Mouse (Mus musculus) forebrain, postnatal 0 days (tissue): ENCODE results near the gene Shtn1. TPM values are rescaled to one million over a fixed set of nuclear protein-coding genes. Genes with fewer than 3 reads are reported as not detected.

ENCODE experiments used
- ATAC-seq: fragments of 200-750 bp; cut with Nextera tagmentation; 2 replicates; pipeline ENCODE4 v1.8.0; 2017; ENCODE audit warnings: mild to moderate bottlenecking, moderate library complexity
- DNase-seq: peaks from one replicate; pipeline ENCODE4 v3.0.0-alpha.2; 2015
- H3K27ac ChIP-seq: fragments of 300-500 bp; sonication (generic); 2 replicates; pipeline ENCODE4 v1.5.1; 2014; ENCODE audit warnings: low read depth, mild to moderate bottlenecking, antibody characterized with exemption, low read length, moderate library complexity, mixed read lengths
- H3K27me3 ChIP-seq: fragments of 300-500 bp; sonication (generic); 2 replicates; pipeline ENCODE4 v1.6.1; 2014; ENCODE audit warnings: mild to moderate bottlenecking, low read length, mixed read lengths; ENCODE audit not compliant: insufficient read depth
- H3K36me3 ChIP-seq: fragments of 300-500 bp; sonication (generic); 2 replicates; pipeline ENCODE4 v1.6.1; 2014; ENCODE audit warnings: mild to moderate bottlenecking, moderate library complexity; ENCODE audit not compliant: insufficient read depth
- H3K4me1 ChIP-seq: fragments of 300-500 bp; sonication (generic); 2 replicates; pipeline ENCODE4 v1.6.1; 2014; ENCODE audit warnings: antibody characterized with exemption; ENCODE audit not compliant: insufficient read depth
- H3K4me2 ChIP-seq: fragments of 300-500 bp; sonication (generic); 2 replicates; pipeline ENCODE4 v1.6.1; 2014; ENCODE audit warnings: low read depth, mild to moderate bottlenecking, moderate library complexity
- H3K4me3 ChIP-seq: fragments of 300-500 bp; sonication (generic); 2 replicates; pipeline ENCODE4 v1.5.1; 2014; ENCODE audit warnings: low read depth, low read length, mixed read lengths
- H3K9ac ChIP-seq: fragments of 300-500 bp; sonication (generic); 2 replicates; pipeline ENCODE4 v1.6.1; 2014; ENCODE audit warnings: mild to moderate bottlenecking
- H3K9me3 ChIP-seq: fragments of 300-500 bp; sonication (generic); 2 replicates; pipeline ENCODE4 v1.6.1; 2016; ENCODE audit warnings: low read length
- CTCF ChIP-seq: sonication (generic); IDR thresholded peaks from 2 replicates; pipeline ENCODE4 v1.5.1; 2016; ENCODE audit warnings: antibody characterized with exemption, control low read depth, low read depth
- WGBS: fragments of 180-500 bp; shearing (Covaris S2); extraction: QIAGEN DNeasy Blood & Tissue Kit; methylation state at CpG from one replicate; pipeline ENCODE4 v1.1.7; 2014; 5-methylcytosine and 5-hydroxymethylcytosine counted together
- polyA plus RNA-seq: library from polyadenylated mRNA; unstranded; fragments of >200 nt; fragmentation: Nextera tagmentation; extraction: Ambion mirVana; gene quantifications from 2 replicates; pipeline ENCODE4 v1.2.1, GENCODE M21; 2015
- total RNA-seq: library from RNA; depleted of rRNA; stranded (reverse); fragments of >200 nt; gene quantifications from 2 replicates; pipeline ENCODE4 v1.2.3, GENCODE M21; 2014; rRNA removed

The Shtn1 gene
- total RNA-seq (120 and 128 TPM in 2 replicates), polyA plus RNA-seq (71.9 and 77.4 TPM in 2 replicates)

- peak within 1 kb of the TSS; percentile 91 for H3K9ac ChIP-seq
- peak within 1 kb of the TSS; percentile 93 for H3K27ac ChIP-seq
- H3K4me3 ChIP-seq = peak within 1 kb of the TSS; percentile 65
- 1% methylated on average over 44 of the region's 46 CpGs for WGBS
- H3K9me3 ChIP-seq = no peaks in the 10 kb centered on the region
- no peak for TF ChIP-seq CTCF
- peaks cover 14% of the 10 kb centered on the region for H3K4me1 ChIP-seq
- ATAC-seq = peak; percentile 93
- H3K36me3 ChIP-seq = no peaks in the 10 kb centered on the region
- H3K4me2 ChIP-seq = peak within 1 kb of the TSS; percentile 92
- peak; percentile 84 for DNase-seq
- no peaks in the 10 kb centered on the region for H3K27me3 ChIP-seq
Measured at GRCm38 (mm10) chr19:59075472-59076101, at the start of gene Shtn1. TSS of gene Shtn1 (minus strand) at chr19:59076100.

DNA sequence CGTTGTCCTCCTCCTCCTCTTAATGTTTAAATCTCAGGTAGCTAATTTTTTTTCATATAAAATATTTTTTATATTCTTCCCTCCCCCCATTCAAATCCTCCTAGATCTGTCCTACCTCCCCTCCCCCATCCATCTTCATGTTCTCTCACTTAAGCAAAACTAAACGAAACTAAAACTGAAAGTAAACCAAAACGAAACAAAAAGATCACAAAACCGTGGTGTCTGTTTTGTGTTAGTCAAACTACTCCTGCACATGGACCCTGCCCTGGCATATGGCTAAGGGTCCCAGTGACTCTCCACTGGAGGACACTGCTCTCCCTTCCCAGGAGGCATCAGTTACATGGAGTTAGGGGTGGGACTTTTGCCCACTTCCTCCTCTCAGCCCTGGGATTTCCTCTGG is 38.3 kb upstream of the Shtn1 start:
- Histone ChIP-seq H3K27me3 (no peaks in the 10 kb centered on the region), H3K9ac (no peak overlapping the region), H3K36me3 (no peaks in the 10 kb centered on the region), H3K4me3 (no peak overlapping the region), H3K27ac (no peak overlapping the region), H3K4me2 (no peak overlapping the region), H3K9me3 (no peaks in the 10 kb centered on the region), H3K4me1 (no peaks in the 10 kb centered on the region)
- no peak for DNase-seq
- 77% methylated on average over 4 of the region's 4 CpGs for WGBS
- no peak for ATAC-seq
- TF ChIP-seq CTCF = no peak

- TF ChIP-seq CTCF = no peak
- Histone ChIP-seq H3K9ac (no peak overlapping the region), H3K4me1 (no peaks in the 10 kb centered on the region), H3K36me3 (no peaks in the 10 kb centered on the region), H3K27ac (no peak overlapping the region), H3K9me3 (no peaks in the 10 kb centered on the region), H3K4me2 (no peak overlapping the region), H3K4me3 (no peak overlapping the region), H3K27me3 (no peaks in the 10 kb centered on the region)
- DNase-seq (no peak), ATAC-seq (no peak)
- WGBS = 36% methylated on average over 1 of the region's 1 CpGs
Measured at GRCm38 (mm10) chr19:59109937-59110336, 34.0 kb upstream of the Shtn1 start.

GRCm38 (mm10) chr19:59098315-59098714 is 22.4 kb upstream of the Shtn1 start:
- 38% methylated on average over 1 of the region's 1 CpGs for WGBS
- Histone ChIP-seq H3K27ac (no peak overlapping the region), H3K4me3 (no peak overlapping the region), H3K4me2 (no peak overlapping the region), H3K4me1 (no peaks in the 10 kb centered on the region), H3K9ac (no peak overlapping the region), H3K27me3 (no peaks in the 10 kb centered on the region), H3K9me3 (0 out of 2 replicates have a peak, but pooled peaks cover 5% of the 10 kb centered on the region), H3K36me3 (no peaks in the 10 kb centered on the region)
- ATAC-seq (no peak), DNase-seq (no peak)
- no peak for TF ChIP-seq CTCF

GRCm38 (mm10) chr19:59092295-59092694 is 16.4 kb upstream of the Shtn1 start:
- DNase-seq = no peak
- no peak for TF ChIP-seq CTCF
- ATAC-seq = no peak
- no peak overlapping the region for H3K4me3 ChIP-seq
- H3K27ac ChIP-seq = no peak overlapping the region
- no peaks in the 10 kb centered on the region for H3K36me3 ChIP-seq
- H3K27me3 ChIP-seq = no peaks in the 10 kb centered on the region
- H3K9me3 ChIP-seq = no peaks in the 10 kb centered on the region
- H3K4me2 ChIP-seq = no peak overlapping the region
- WGBS = 96% methylated on average over 7 of the region's 7 CpGs
- no peak overlapping the region for H3K9ac ChIP-seq
- no peaks in the 10 kb centered on the region for H3K4me1 ChIP-seq

- Histone ChIP-seq H3K36me3 (no peaks in the 10 kb centered on the region), H3K4me2 (no peak overlapping the region), H3K9me3 (no peaks in the 10 kb centered on the region; the same call in 1 of the 2 replicates), H3K4me3 (no peak overlapping the region), H3K4me1 (no peaks in the 10 kb centered on the region), H3K9ac (no peak overlapping the region), H3K27ac (no peak overlapping the region), H3K27me3 (no peaks in the 10 kb centered on the region)
- DNase-seq (no peak), ATAC-seq (no peak)
- TF ChIP-seq CTCF = no peak
- WGBS = 76% methylated on average over 1 of the region's 1 CpGs
Measured at GRCm38 (mm10) chr19:59090337-59090736, 14.4 kb upstream of the Shtn1 start.

DNA sequence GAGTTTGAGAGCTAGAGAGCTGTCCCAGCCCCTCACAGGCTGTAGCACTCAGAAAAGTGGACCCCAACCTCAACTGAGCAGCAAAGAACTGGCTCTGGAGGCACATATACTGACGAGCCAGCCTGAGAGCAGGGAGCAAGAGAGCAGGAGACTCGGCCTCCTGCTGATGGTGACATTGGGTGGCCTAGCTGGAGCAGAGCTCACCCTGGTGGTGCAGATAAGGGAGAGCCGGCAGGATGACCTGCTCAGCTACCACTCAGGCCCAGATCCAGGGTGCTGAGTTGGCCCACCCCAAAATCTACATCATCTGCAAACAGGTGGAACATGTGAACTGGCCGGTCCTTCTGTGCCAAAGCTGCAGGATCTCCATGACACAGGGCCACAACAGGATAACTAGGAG is 8.4 kb upstream of the Shtn1 start:
- 64% methylated on average over 4 of the region's 4 CpGs for WGBS
- no peaks in the 10 kb centered on the region for H3K27me3 ChIP-seq
- DNase-seq (no peak), ATAC-seq (no peak)
- no peak for TF ChIP-seq CTCF
- H3K4me3 ChIP-seq = no peak overlapping the region
- no peaks in the 10 kb centered on the region for H3K36me3 ChIP-seq
- H3K9ac ChIP-seq = no peak overlapping the region
- no peak overlapping the region for H3K4me2 ChIP-seq
- no peaks in the 10 kb centered on the region for H3K4me1 ChIP-seq
- no peaks in the 10 kb centered on the region; the same call in 1 of the 2 replicates for H3K9me3 ChIP-seq
- H3K27ac ChIP-seq = no peak overlapping the region
